Mouse (Mus musculus) monocyte, adult 5-6 weeks (primary cell): Measurements from ENCODE around the gene Slc16a9. TPM values are rescaled to one million over a fixed set of nuclear protein-coding genes. Genes with fewer than 3 reads are reported as not detected.

Source experiments
- total RNA-seq: library from RNA; stranded (forward); fragments of 200-1000, 200-491, 200-594 nt; gene quantifications from 3 replicates; pipeline ENCODE4 v1.2.3, GENCODE M21; 2017

Gene Slc16a9
- total RNA-seq, 1 experiment from 2014 or later, result not detected

Other genes with a start within 250 kb of the Slc16a9 start
- gene Ccdc6, start 148.0 kb upstream of the Slc16a9 start, total RNA-seq, result 9.9 to 21.5 TPM (median 17.3 TPM) in 3 replicates
- not detected in 3 replicates for gene Mrln, start 40.4 kb upstream of the Slc16a9 start, total RNA-seq
- gene Fam13c, start 195.4 kb downstream of the Slc16a9 start, total RNA-seq, result not detected in 3 replicates